ENCODE assay signal across 8 mouse cellular contexts in genomic region chr11:62281601-62281997, GRCm38 (mm10). TPM values are rescaled to one million over a fixed set of nuclear protein-coding genes. Genes with fewer than 3 reads are reported as not detected.
DNase-seq lines count a peak whose midpoint lies in the region; ATAC-seq and TF ChIP-seq lines count a peak whose summit lies in the region.

No protein-coding gene starts in this region.

- H3K4me2 ChIP-seq in heart, postnatal 0 days (ENCODE audit: low read depth, low read length) = peak overlapping the region; percentile 65
- H3K4me2 ChIP-seq in limb, embryonic 14.5 days (replicated peaks; ENCODE audit: low read depth, low read length, severe bottlenecking) = peak overlapping the region; percentile 87
- peak overlapping the region; percentile 77 for H3K4me2 ChIP-seq in midbrain, embryonic 14.5 days (ENCODE audit: low read length)

- no peak for TF ChIP-seq POLR2A in testis, adult 2 months (IDR thresholded peaks at IDR 0.05; ENCODE audit: control insufficient read depth, low read depth, low read length)
- no peak for TF ChIP-seq POLR2A in cortical plate, adult 2 months (IDR thresholded peaks at IDR 0.05; ENCODE audit: extremely low read depth, insufficient read depth, low read length)
- TF ChIP-seq POLR2A in limb, embryonic 14.5 days (IDR thresholded peaks at IDR 0.05; ENCODE audit: borderline replicate concordance, extremely low read depth, insufficient read depth, insufficient read length) = no peak

- peaks cover 3% of the 10 kb centered on the region for H3K4me1 ChIP-seq in testis, adult 2 months (ENCODE audit: control insufficient read depth, insufficient read depth, low read length)
- peaks cover 4% of the 10 kb centered on the region for H3K4me1 ChIP-seq in cortical plate, adult 2 months (ENCODE audit: control insufficient read depth, insufficient read depth, low read length)
- 0 out of 2 replicates have a peak, but pooled peaks cover 5% of the 10 kb centered on the region for H3K4me1 ChIP-seq in heart, postnatal 0 days (ENCODE audit: control insufficient read depth, insufficient read depth)
- H3K4me1 ChIP-seq in limb, embryonic 14.5 days (ENCODE audit: control insufficient read depth, insufficient read depth, low read length) = peaks cover 3% of the 10 kb centered on the region; the same call in 1 of the 2 replicates
- peaks cover 8% of the 10 kb centered on the region for H3K4me1 ChIP-seq in midbrain, embryonic 14.5 days (ENCODE audit: control insufficient read depth, insufficient read depth, low read length)

- H3K9ac ChIP-seq in heart, postnatal 0 days (replicated peaks; ENCODE audit: low read depth, low read length) = peak overlapping the region; percentile 90
- H3K9ac ChIP-seq in limb, embryonic 14.5 days (ENCODE audit: low read depth, low read length, severe bottlenecking) = peak overlapping the region; percentile 78
- peak overlapping the region; percentile 87 for H3K9ac ChIP-seq in midbrain, embryonic 14.5 days (replicated peaks; ENCODE audit: low read length)

- ATAC-seq in heart, postnatal 0 days (ENCODE audit: insufficient read depth, low read depth) = peak; percentile 75
- ATAC-seq in limb, embryonic 14.5 days (ENCODE audit: low FRiP score, low read depth) = peak; percentile 53
- ATAC-seq in midbrain, embryonic 14.5 days (ENCODE audit: low FRiP score, low TSS enrichment) = peak; percentile 76

- no peaks in the 10 kb centered on the region for H3K27me3 ChIP-seq in testis, adult 2 months (ENCODE audit: control insufficient read depth, insufficient read depth, low read length)
- no peaks in the 10 kb centered on the region for H3K27me3 ChIP-seq in heart, postnatal 0 days (ENCODE audit: control insufficient read depth, insufficient read depth, low read length)
- H3K27me3 ChIP-seq in limb, embryonic 14.5 days (ENCODE audit: control insufficient read depth, insufficient read depth, low read length) = no peaks in the 10 kb centered on the region
- H3K27me3 ChIP-seq in midbrain, embryonic 14.5 days (ENCODE audit: control insufficient read depth, insufficient read depth, low read length) = no peaks in the 10 kb centered on the region

- H3K36me3 ChIP-seq in testis, adult 2 months (ENCODE audit: control insufficient read depth, insufficient read depth, low read length) = peaks cover 3% of the 10 kb centered on the region; the same call in 1 of the 2 replicates
- peaks cover 29% of the 10 kb centered on the region for H3K36me3 ChIP-seq in heart, postnatal 0 days (replicated peaks; ENCODE audit: control insufficient read depth, insufficient read depth, low read length)
- H3K36me3 ChIP-seq in limb, embryonic 14.5 days (ENCODE audit: control insufficient read depth, insufficient read depth, low read length) = peaks cover 27% of the 10 kb centered on the region
- peaks cover 24% of the 10 kb centered on the region for H3K36me3 ChIP-seq in midbrain, embryonic 14.5 days (ENCODE audit: control insufficient read depth, insufficient read depth, low read length)

- H3K4me3 ChIP-seq in testis, adult 2 months (ENCODE audit: control insufficient read depth, low read depth, low read length) = peak overlapping the region; percentile 88
- peak overlapping the region; percentile 88 for H3K4me3 ChIP-seq in cortical plate, adult 2 months (ENCODE audit: insufficient read depth, low read length)
- peak overlapping the region; percentile 94 for H3K4me3 ChIP-seq in heart, postnatal 0 days (ENCODE audit: low read depth, low read length)
- peak overlapping the region; percentile 85 for H3K4me3 ChIP-seq in limb, embryonic 14.5 days (replicated peaks; ENCODE audit: low read length)
- H3K4me3 ChIP-seq in midbrain, embryonic 14.5 days (replicated peaks; ENCODE audit: low read depth, low read length) = peak overlapping the region; percentile 78

- H3K9me3 ChIP-seq in heart, postnatal 0 days (replicated peaks; ENCODE audit: control insufficient read depth, low read length) = no peaks in the 10 kb centered on the region
- H3K9me3 ChIP-seq in limb, embryonic 14.5 days (ENCODE audit: control insufficient read depth, low read length) = no peaks in the 10 kb centered on the region
- H3K9me3 ChIP-seq in midbrain, embryonic 14.5 days (ENCODE audit: control insufficient read depth, low read length) = no peaks in the 10 kb centered on the region

- no peak for DNase-seq in testis, postnatal 14 days (ENCODE audit: low spot score)
- DNase-seq in heart, postnatal 0 days (ENCODE audit: low spot score) = peak; percentile 71
- peak; percentile 26 for DNase-seq in limb, embryonic 14.5 days (ENCODE audit: low spot score)
- DNase-seq in midbrain, embryonic 14.5 days = peak; percentile 76
- DNase-seq in cerebellum, adult 8-10 months = no peak
- no peak for DNase-seq in B cell, adult 2 months

- H3K27ac ChIP-seq in testis, adult 2 months (ENCODE audit: control insufficient read depth, insufficient read depth, low read depth, low read length) = peak overlapping the region; percentile 92
- H3K27ac ChIP-seq in cortical plate, adult 2 months (ENCODE audit: insufficient read depth, low read length) = peak overlapping the region; percentile 60
- H3K27ac ChIP-seq in heart, postnatal 0 days (ENCODE audit: low read depth) = peak overlapping the region; percentile 93
- peak overlapping the region; percentile 92 for H3K27ac ChIP-seq in limb, embryonic 14.5 days (replicated peaks; ENCODE audit: low read depth, low read length)
- H3K27ac ChIP-seq in midbrain, embryonic 14.5 days (replicated peaks; ENCODE audit: low read depth, low read length) = peak overlapping the region; percentile 87

- 0% methylated on average over 34 of the region's 57 CpGs for WGBS in heart, postnatal 0 days
- 1% methylated on average over 32 of the region's 57 CpGs for WGBS in limb, embryonic 14.5 days
- under 1% methylated on average over 57 of the region's 57 CpGs for whole genome bisulfite sequencing in midbrain, embryonic 14.5 days

- no peak for TF ChIP-seq CTCF in testis, adult 2 months (IDR thresholded peaks at IDR 0.05; ENCODE audit: control insufficient read depth, insufficient read depth, insufficient replicate concordance, low read depth, low read length)
- TF ChIP-seq CTCF in cortical plate, adult 2 months (IDR thresholded peaks at IDR 0.05; ENCODE audit: extremely low read depth, insufficient read depth, low read length) = no peak
- no peak for TF ChIP-seq CTCF in heart, postnatal 0 days (IDR thresholded peaks at IDR 0.05; ENCODE audit: low read depth)

- TF ChIP-seq EP300 in heart, postnatal 0 days (IDR thresholded peaks at IDR 0.05; ENCODE audit: low read depth) = no peak

RNA-seq across cellular contexts. Expression of gene Ttc19, which starts 0.3 kb away (rescaled TPM):
- polyA plus RNA-seq in testis, adult 2 months (2012; rRNA removed) = 3.7 and 4.2 TPM in 2 replicates
- 62.6 and 63.5 TPM in 2 replicates for polyA plus RNA-seq in cortical plate, adult 2 months (2012; rRNA removed)
- 26.9 and 31.2 TPM in 2 replicates for total RNA-seq in heart, postnatal 0 days (2014; rRNA removed; ENCODE audit: low replicate concordance)
- 20.1 and 21.3 TPM in 2 replicates for polyA plus RNA-seq in heart, postnatal 0 days (2015; fragmentation: Nextera tagmentation; extraction: Ambion mirVana)
- polyA plus RNA-seq in limb, embryonic 14.5 days (2012; rRNA removed) = 16.7 and 17.2 TPM in 2 replicates
- polyA plus RNA-seq in limb, embryonic 14.5 days (2014; fragmentation: Nextera tagmentation; extraction: Ambion mirVana) = 16.7 and 18.8 TPM in 2 replicates
- 31.7 and 36.2 TPM in 2 replicates for polyA plus RNA-seq in midbrain, embryonic 14.5 days (2014; fragmentation: Nextera tagmentation; extraction: Ambion mirVana)

RNA-seq across cellular contexts. Expression of gene Zswim7, which starts 0.4 kb away (rescaled TPM):
- polyA plus RNA-seq in testis, adult 2 months (2012; rRNA removed) = 87.2 and 93.8 TPM in 2 replicates
- 31.2 and 37.3 TPM in 2 replicates for polyA plus RNA-seq in cortical plate, adult 2 months (2012; rRNA removed)
- total RNA-seq in heart, postnatal 0 days (2014; rRNA removed; ENCODE audit: low replicate concordance) = 14.6 and 43.3 TPM in 2 replicates
- polyA plus RNA-seq in heart, postnatal 0 days (2015; fragmentation: Nextera tagmentation; extraction: Ambion mirVana) = 39.0 and 43.3 TPM in 2 replicates
- polyA plus RNA-seq in limb, embryonic 14.5 days (2012; rRNA removed) = 17.8 and 19.2 TPM in 2 replicates
- polyA plus RNA-seq in limb, embryonic 14.5 days (2014; fragmentation: Nextera tagmentation; extraction: Ambion mirVana) = 23.1 and 24.6 TPM in 2 replicates
- polyA plus RNA-seq in midbrain, embryonic 14.5 days (2014; fragmentation: Nextera tagmentation; extraction: Ambion mirVana) = 11.3 and 13.0 TPM in 2 replicates

RNA-seq across cellular contexts. Expression of gene Adora2b, which starts 32.8 kb away (rescaled TPM):
- 2.9 TPM in 2 replicates for polyA plus RNA-seq in testis, adult 2 months (2012; rRNA removed)
- 7.0 and 8.3 TPM in 2 replicates for polyA plus RNA-seq in cortical plate, adult 2 months (2012; rRNA removed)
- total RNA-seq in heart, postnatal 0 days (2014; rRNA removed; ENCODE audit: low replicate concordance) = 0.11 and 0.62 TPM in 2 replicates
- 0.57 and 0.74 TPM in 2 replicates for polyA plus RNA-seq in heart, postnatal 0 days (2015; fragmentation: Nextera tagmentation; extraction: Ambion mirVana)
- 9.1 and 9.9 TPM in 2 replicates for polyA plus RNA-seq in limb, embryonic 14.5 days (2012; rRNA removed)
- 10.9 and 11.1 TPM in 2 replicates for polyA plus RNA-seq in limb, embryonic 14.5 days (2014; fragmentation: Nextera tagmentation; extraction: Ambion mirVana)
- polyA plus RNA-seq in midbrain, embryonic 14.5 days (2014; fragmentation: Nextera tagmentation; extraction: Ambion mirVana) = 2.7 and 3.1 TPM in 2 replicates

Comparison
In these comparisons a context has a peak if more than half of its experiments do, and no peak if none do; other contexts are left out.
1. DNase-seq: peak in heart, postnatal 0 days (single experiment), limb, embryonic 14.5 days (single experiment) and midbrain, embryonic 14.5 days (single experiment); none in testis, postnatal 14 days (single experiment), cerebellum, adult 8-10 months (single experiment) and B cell, adult 2 months (0 of 2).
2. Peak in every context shown above with its lines, with median percentiles within 50 percentile points of each other: H3K27ac ChIP-seq, H3K4me3 ChIP-seq, ATAC-seq, H3K4me2 ChIP-seq and H3K9ac ChIP-seq.